Mouse (Mus musculus) hindbrain, embryonic 16.5 days (tissue): Measurements from ENCODE around the gene Gon7. TPM values are rescaled to one million over a fixed set of nuclear protein-coding genes. Genes with fewer than 3 reads are reported as not detected.

Experiments
- ATAC-seq: fragments of 200-750 bp; cut with Nextera tagmentation; 2 replicates; pipeline ENCODE4 v1.8.0; 2017; ENCODE audit warnings: moderate TSS enrichment, moderate library complexity
- H3K27ac ChIP-seq: fragments of 300-500 bp; sonication (generic); 2 replicates; pipeline ENCODE4 v1.5.1; 2014; ENCODE audit warnings: low read depth, mild to moderate bottlenecking, control low read depth, low read length, moderate library complexity
- H3K27me3 ChIP-seq: fragments of 300-500 bp; sonication (generic); replicated peaks from 2 replicates; pipeline ENCODE4 v1.6.1; 2014; ENCODE audit warnings: low read length; ENCODE audit not compliant: control insufficient read depth, insufficient read depth
- H3K36me3 ChIP-seq: fragments of 300-500 bp; sonication (generic); 2 replicates; pipeline ENCODE4 v1.6.1; 2014; ENCODE audit warnings: mild to moderate bottlenecking, low read length, moderate library complexity, mixed read lengths; ENCODE audit not compliant: control insufficient read depth, insufficient read depth
- H3K4me1 ChIP-seq: fragments of 300-500 bp; sonication (generic); 2 replicates; pipeline ENCODE4 v1.6.1; 2014; ENCODE audit warnings: low read depth, low read length; ENCODE audit not compliant: control insufficient read depth, insufficient read depth
- H3K4me2 ChIP-seq: fragments of 300-500 bp; sonication (generic); 2 replicates; pipeline ENCODE4 v1.6.1; 2014; ENCODE audit warnings: mild to moderate bottlenecking, low read length, control low read depth, moderate library complexity
- H3K4me3 ChIP-seq: fragments of 300-500 bp; sonication (generic); 2 replicates; pipeline ENCODE4 v1.5.1; 2014; ENCODE audit warnings: mild to moderate bottlenecking, low read length, control low read depth, moderate library complexity
- H3K9ac ChIP-seq: fragments of 300-500 bp; sonication (generic); 2 replicates; pipeline ENCODE4 v1.6.1; 2014; ENCODE audit warnings: low read depth, mild to moderate bottlenecking, control low read depth, low read length, moderate library complexity
- H3K9me3 ChIP-seq: fragments of 300-500 bp; sonication (generic); 2 replicates; pipeline ENCODE4 v1.6.1; 2014; ENCODE audit warnings: mild to moderate bottlenecking, low read length, moderate library complexity; ENCODE audit not compliant: control insufficient read depth
- WGBS: fragments of 180-500 bp; shearing (Covaris S2); extraction: QIAGEN DNeasy Blood & Tissue Kit; methylation state at CpG from one replicate; pipeline ENCODE4 v1.1.7; 2014; 5-methylcytosine and 5-hydroxymethylcytosine counted together
- polyA plus RNA-seq: library from polyadenylated mRNA; unstranded; fragments of >200 nt; fragmentation: Nextera tagmentation; extraction: Ambion mirVana; gene quantifications from 2 replicates; pipeline ENCODE4 v1.2.1, GENCODE M21; 2015

The Gon7 gene
- polyA plus RNA-seq = 38.7 and 45.2 TPM in 2 replicates

- Histone ChIP-seq H3K4me1 (peaks cover 20% of the 10 kb centered on the region), H3K27ac (peak within 1 kb of the TSS; percentile 91), H3K4me3 (peak within 1 kb of the TSS; percentile 82), H3K4me2 (peak within 1 kb of the TSS; percentile 93), H3K27me3 (no peaks in the 10 kb centered on the region), H3K9me3 (no peaks in the 10 kb centered on the region), H3K36me3 (no peaks in the 10 kb centered on the region), H3K9ac (peak within 1 kb of the TSS; percentile 84)
- peak; percentile 98 for ATAC-seq
- under 1% methylated on average over 61 of the region's 73 CpGs for WGBS
Observed at GRCm38 (mm10) chr12:102757689-102758402, at the start of gene Gon7, which contains the start of the genes Gm28051 and Ubr7. TSS of gene Gon7 (minus strand) at chr12:102757803. TSS of gene Gm28051 (minus strand) at chr12:102757765. TSS of gene Ubr7 (plus strand) at chr12:102757967.

GRCm38 (mm10) chr12:102799528-102799927, 41.9 kb upstream of the Gon7 start:
- no peak overlapping the region for H3K4me3 ChIP-seq
- H3K36me3 ChIP-seq = no peaks in the 10 kb centered on the region; the same call in 1 of the 2 replicates
- H3K4me1 ChIP-seq = no peaks in the 10 kb centered on the region
- WGBS = 95% methylated on average over 2 of the region's 2 CpGs
- H3K9me3 ChIP-seq = no peaks in the 10 kb centered on the region
- H3K27ac ChIP-seq = no peak overlapping the region
- H3K9ac ChIP-seq = no peak overlapping the region
- H3K4me2 ChIP-seq = no peak overlapping the region
- no peaks in the 10 kb centered on the region for H3K27me3 ChIP-seq
- ATAC-seq = no peak

- no peaks in the 10 kb centered on the region for H3K4me1 ChIP-seq
- no peaks in the 10 kb centered on the region for H3K27me3 ChIP-seq
- H3K27ac ChIP-seq = no peak overlapping the region
- WGBS = 94% methylated on average over 7 of the region's 7 CpGs
- H3K9ac ChIP-seq = no peak overlapping the region
- H3K4me3 ChIP-seq = no peak overlapping the region
- H3K9me3 ChIP-seq = no peaks in the 10 kb centered on the region
- no peak for ATAC-seq
- H3K4me2 ChIP-seq = no peak overlapping the region
- peaks cover 25% of the 10 kb centered on the region for H3K36me3 ChIP-seq
Observed at GRCm38 (mm10) chr12:102787927-102788326, 30.3 kb upstream of the Gon7 start.

- Histone ChIP-seq H3K27me3 (no peaks in the 10 kb centered on the region), H3K36me3 (peaks cover 23% of the 10 kb centered on the region), H3K4me3 (no peak overlapping the region), H3K9me3 (no peaks in the 10 kb centered on the region), H3K4me2 (no peak overlapping the region), H3K27ac (no peak overlapping the region), H3K9ac (no peak overlapping the region), H3K4me1 (no peaks in the 10 kb centered on the region)
- no peak for ATAC-seq
- WGBS = 60% methylated on average over 5 of the region's 5 CpGs
Observed at GRCm38 (mm10) chr12:102785593-102785985, 28.0 kb upstream of the Gon7 start.

- Histone ChIP-seq H3K4me3 (no peak overlapping the region), H3K9ac (no peak overlapping the region), H3K9me3 (no peaks in the 10 kb centered on the region), H3K27ac (no peak overlapping the region), H3K27me3 (no peaks in the 10 kb centered on the region), H3K36me3 (peaks cover 18% of the 10 kb centered on the region), H3K4me2 (no peak overlapping the region), H3K4me1 (no peaks in the 10 kb centered on the region)
- ATAC-seq = no peak
- WGBS = 95% methylated on average over 19 of the region's 19 CpGs
Observed at GRCm38 (mm10) chr12:102784899-102785592, 27.4 kb upstream of the Gon7 start.

GRCm38 (mm10) chr12:102782841-102783240, 25.2 kb upstream of the Gon7 start:
- H3K9ac ChIP-seq = no peak overlapping the region
- peaks cover 17% of the 10 kb centered on the region for H3K36me3 ChIP-seq
- H3K4me1 ChIP-seq = no peaks in the 10 kb centered on the region
- H3K9me3 ChIP-seq = no peaks in the 10 kb centered on the region
- no peaks in the 10 kb centered on the region for H3K27me3 ChIP-seq
- WGBS = 93% methylated on average over 5 of the region's 5 CpGs
- H3K4me2 ChIP-seq = no peak overlapping the region
- no peak overlapping the region for H3K4me3 ChIP-seq
- H3K27ac ChIP-seq = no peak overlapping the region
- ATAC-seq = no peak

GRCm38 (mm10) chr12:102779452-102779851, 21.8 kb upstream of the Gon7 start:
- H3K4me3 ChIP-seq = no peak overlapping the region
- no peak overlapping the region for H3K4me2 ChIP-seq
- H3K36me3 ChIP-seq = peaks cover 18% of the 10 kb centered on the region
- 61% methylated on average over 3 of the region's 3 CpGs for WGBS
- H3K4me1 ChIP-seq = no peaks in the 10 kb centered on the region
- H3K27ac ChIP-seq = no peak overlapping the region
- H3K27me3 ChIP-seq = no peaks in the 10 kb centered on the region
- no peak overlapping the region for H3K9ac ChIP-seq
- no peaks in the 10 kb centered on the region for H3K9me3 ChIP-seq
- ATAC-seq = no peak

- no peaks in the 10 kb centered on the region for H3K9me3 ChIP-seq
- no peak for ATAC-seq
- H3K36me3 ChIP-seq = peaks cover 14% of the 10 kb centered on the region
- no peak overlapping the region for H3K4me3 ChIP-seq
- H3K27me3 ChIP-seq = no peaks in the 10 kb centered on the region
- no peaks in the 10 kb centered on the region for H3K4me1 ChIP-seq
- H3K27ac ChIP-seq = no peak overlapping the region
- WGBS = 83% methylated on average over 5 of the region's 5 CpGs
- no peak overlapping the region for H3K9ac ChIP-seq
- no peak overlapping the region for H3K4me2 ChIP-seq
Observed at GRCm38 (mm10) chr12:102778151-102778550, 20.5 kb upstream of the Gon7 start.

GRCm38 (mm10) chr12:102776035-102776434, 18.4 kb upstream of the Gon7 start:
- H3K4me3 ChIP-seq = no peak overlapping the region
- no peak overlapping the region for H3K27ac ChIP-seq
- H3K4me2 ChIP-seq = no peak overlapping the region
- WGBS = 93% methylated on average over 14 of the region's 14 CpGs
- H3K4me1 ChIP-seq = no peaks in the 10 kb centered on the region
- no peak for ATAC-seq
- no peaks in the 10 kb centered on the region for H3K9me3 ChIP-seq
- H3K27me3 ChIP-seq = no peaks in the 10 kb centered on the region
- peaks cover 25% of the 10 kb centered on the region for H3K36me3 ChIP-seq
- no peak overlapping the region for H3K9ac ChIP-seq
